Mouse (Mus musculus) spleen, postnatal 36 days (tissue): ENCODE results near the gene Psmg4.

ENCODE experiments used
- DNase-seq, 2 experiments: peaks; one replicate each; pipeline ENCODE4 v3.0.0; 2022; ENCODE audit warnings: low spot score in 2 of 2, mixed read lengths in 1 of 2

Gene Psmg4

GRCm38 (mm10) chr13:34162491-34163303 lies at the start of gene Psmg4:
Psmg4 (plus strand) TSS chr13:34162964.
- DNase-seq: peak; percentile 92 to 93

DNA sequence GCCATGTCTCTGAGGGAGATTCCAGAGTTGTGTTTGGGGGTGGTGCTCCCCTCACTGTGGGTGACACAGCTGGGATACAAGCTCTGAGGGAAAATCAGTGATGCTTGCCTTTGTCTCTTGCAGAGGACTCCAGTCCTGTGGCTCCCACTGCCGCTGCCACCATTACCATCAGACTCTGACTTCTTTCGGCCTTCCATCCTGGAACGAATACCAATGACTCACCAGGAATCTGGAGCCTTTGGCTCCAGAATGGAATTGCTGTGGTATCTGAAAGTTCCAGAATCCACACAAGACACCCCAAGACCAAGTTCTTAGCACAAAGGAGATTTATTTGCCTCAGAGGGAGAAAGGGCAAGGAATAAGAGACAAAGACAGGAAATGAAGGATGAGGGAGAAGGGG lies 49.7 kb upstream of the Psmg4 start:
- DNase-seq: no peak

GRCm38 (mm10) chr13:34114654-34115053 lies 48.1 kb upstream of the Psmg4 start:
- no peak for DNase-seq

DNA sequence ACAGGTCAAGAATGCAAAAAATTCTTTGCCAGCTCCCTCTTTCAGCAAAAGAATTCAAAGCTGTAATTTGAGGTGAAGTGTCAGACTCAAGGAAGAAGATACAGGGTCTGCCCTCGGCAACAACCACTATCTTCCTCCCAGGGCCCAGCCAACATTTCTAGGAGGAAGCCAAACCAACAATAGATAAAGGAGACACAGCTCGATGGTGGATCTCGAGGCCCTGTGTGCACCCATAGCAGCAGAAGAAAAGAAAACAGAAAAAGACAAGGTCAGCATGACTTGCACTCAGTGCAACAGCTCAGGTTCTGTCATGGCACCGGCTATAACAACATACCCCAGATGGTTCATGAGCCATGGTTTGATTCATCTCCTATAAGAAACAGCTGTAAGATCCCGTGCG lies 46.3 kb upstream of the Psmg4 start:
- no peak for DNase-seq

DNA sequence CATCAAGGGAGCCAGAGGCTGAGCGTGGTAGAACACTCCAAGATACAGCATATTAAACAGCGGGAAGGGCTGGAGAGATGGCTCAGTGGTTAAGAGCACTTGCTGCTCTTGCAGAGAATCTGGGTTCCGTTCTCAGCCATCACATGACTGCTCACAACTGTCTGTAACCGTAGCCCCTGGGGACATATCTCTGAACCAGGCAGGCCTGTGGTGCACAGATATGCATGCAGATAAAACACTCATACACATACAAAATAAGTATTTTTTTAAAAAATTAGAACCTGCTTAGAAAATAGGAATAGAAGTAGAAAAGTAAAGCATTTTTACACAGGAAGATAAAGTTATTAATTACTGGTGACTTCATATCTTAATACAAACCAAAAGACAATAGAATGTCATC lies 43.9 kb upstream of the Psmg4 start:
- DNase-seq: peak; percentile 49 to 51

GRCm38 (mm10) chr13:34119406-34119805 lies 43.4 kb upstream of the Psmg4 start:
- no peak for DNase-seq

GRCm38 (mm10) chr13:34120536-34120935 lies 42.2 kb upstream of the Psmg4 start:
- DNase-seq: no peak

GRCm38 (mm10) chr13:34125711-34126110 lies 37.1 kb upstream of the Psmg4 start:
- DNase-seq: no peak

GRCm38 (mm10) chr13:34128276-34129114 lies 34.3 kb upstream of the Psmg4 start:
- DNase-seq: no peak

DNA sequence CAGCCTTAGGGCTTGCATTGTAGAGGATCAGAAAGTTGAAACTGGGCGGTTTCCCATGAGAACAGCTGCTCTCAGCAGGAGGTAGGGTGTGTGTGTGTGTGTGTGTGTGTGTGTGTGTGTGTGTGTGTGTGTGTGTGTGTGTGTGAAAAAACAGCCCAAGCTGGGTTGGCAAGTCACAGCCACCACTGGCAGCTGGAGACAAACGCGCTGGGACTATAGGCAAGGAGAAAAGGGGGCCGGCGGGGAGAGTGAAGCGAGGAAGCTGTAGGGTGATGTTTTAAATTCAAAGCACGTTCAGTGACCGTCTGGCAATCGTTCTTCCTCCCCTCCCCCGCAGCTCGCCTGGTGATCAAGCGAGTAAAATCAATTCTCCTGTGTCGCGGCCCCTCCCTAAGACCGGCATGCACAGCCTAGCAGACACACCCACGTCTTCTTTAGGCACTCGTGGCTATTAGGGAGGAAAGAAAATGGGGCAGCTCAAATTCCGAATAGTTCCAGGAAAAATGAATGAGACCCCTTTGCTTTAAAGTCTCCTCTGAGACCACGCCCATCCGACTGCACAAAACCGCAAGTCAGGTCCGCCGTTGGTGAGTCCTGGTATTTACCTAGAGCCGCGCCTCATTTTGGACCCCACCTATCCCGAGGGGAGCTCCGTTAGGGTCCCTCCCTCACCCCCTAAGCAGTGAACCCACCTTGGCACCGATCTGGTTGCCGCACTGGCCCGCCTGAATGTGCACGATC lies 33.1 kb upstream of the Psmg4 start:
- DNase-seq: peak; percentile 56 to 57

DNA sequence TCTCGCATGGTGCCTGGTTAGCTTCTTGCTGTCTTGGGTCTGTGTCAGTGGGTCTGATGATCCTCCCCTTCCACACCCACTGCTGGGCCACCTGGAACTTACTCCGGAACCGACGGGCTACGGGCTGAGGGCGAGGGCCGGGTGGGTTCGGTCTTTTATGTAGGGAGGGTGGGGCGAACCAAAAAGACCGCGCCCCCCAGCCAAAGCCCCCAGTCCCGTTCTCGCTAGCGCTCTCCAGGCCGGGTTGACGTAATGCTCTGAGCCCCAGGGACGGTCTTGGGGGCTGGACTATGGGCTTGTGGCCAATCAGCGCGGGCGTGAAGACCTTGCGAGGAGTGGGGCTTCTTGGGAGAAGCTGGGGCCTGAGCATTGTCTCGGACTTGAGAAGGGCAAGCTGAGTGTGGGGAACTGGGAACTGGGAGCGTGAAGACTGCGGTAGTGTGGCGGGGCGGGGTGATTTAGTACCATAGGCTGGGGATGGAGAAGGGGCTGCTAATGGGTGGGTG lies 32.5 kb upstream of the Psmg4 start, which contains the start of gene Tubb2b:
Gene Tubb2b (minus strand): TSS at position 241 of the 506 bp plus-strand sequence.
- peak; percentile 54 to 58 for DNase-seq

DNA sequence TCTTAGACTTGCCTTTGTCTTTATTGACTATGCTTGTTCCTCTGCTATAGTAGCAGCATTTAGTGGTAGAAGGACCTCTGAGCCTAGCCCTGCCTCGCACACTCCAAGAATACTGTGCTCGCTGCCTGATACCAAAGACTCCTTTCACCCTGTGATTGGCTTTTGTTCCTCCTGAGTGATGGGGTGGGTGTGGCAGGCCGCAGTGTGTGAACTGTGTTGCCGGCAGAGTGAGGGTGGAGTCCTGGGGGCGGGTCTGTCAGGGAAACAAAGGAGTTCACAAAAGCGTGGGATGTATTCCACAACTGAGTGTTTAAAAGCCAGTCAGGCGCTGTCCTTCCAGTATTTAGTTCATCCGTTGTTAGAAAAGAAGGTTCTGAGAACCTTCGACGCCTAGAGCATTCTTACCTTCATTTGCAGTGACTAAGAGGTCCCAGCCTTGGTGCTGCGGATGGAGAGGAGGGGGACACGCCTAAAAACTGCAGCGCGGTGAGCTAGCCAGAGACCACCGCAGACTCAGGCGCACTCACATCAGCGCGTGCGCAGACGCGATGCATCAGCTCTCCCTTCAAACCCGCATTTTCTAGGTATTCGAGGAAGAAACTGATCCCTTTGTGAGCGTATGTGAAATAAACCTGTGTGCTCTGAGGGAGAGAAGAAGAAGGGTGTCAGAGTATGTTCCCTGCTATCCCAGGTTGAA lies 31.6 kb upstream of the Psmg4 start:
- peak; percentile 43 to 44 for DNase-seq

- DNase-seq: peak; percentile 51 to 59
These were observed 31.1 kb upstream of the Psmg4 start for GRCm38 (mm10) chr13:34131708-34132060.

DNA sequence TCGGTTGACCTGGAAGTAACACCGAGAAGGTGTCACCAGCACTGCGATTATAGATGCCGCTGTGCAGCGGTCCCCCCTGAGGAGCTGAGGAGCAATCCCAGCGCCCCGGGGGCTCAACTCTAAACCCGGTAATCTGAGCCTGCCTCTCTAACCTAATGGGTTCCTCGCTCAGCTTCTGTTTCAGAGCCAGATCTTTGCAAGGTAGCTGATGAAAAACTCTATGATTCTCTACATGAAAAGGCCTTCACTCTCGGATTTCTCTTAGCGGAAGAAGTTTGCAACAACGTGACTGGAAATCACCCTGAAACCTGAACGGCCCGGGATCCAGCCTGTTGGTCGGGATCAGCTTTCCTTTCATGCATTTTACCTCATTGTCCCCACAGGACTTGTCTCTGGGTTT lies 30.5 kb upstream of the Psmg4 start:
- no peak for DNase-seq

GRCm38 (mm10) chr13:34132875-34133274 lies 29.9 kb upstream of the Psmg4 start:
- no peak for DNase-seq

GRCm38 (mm10) chr13:34133326-34134071 lies 29.3 kb upstream of the Psmg4 start:
- no peak for DNase-seq

GRCm38 (mm10) chr13:34134276-34134675 lies 28.5 kb upstream of the Psmg4 start:
- no peak for DNase-seq

DNA sequence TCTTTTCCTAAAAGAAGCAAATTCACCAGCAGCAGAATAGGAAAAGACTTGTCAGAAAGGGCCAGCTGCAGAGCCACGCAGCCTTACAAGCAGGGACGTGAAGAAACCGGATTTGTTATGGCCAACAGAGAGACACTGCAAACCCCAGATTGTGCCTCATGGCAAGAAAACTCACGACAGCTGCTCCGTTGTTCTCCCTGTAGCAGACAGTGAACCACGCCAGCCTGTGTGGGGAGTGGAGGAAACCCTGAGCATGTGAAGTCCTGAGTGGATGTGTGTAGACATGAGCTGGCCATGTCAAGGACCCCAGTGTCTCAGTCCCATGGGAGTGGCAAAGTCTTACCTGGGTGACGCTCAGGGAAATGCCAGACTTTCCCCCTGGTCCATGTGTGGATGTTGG lies 26.2 kb upstream of the Psmg4 start:
- DNase-seq: no peak

- no peak for DNase-seq
These were observed 19.4 kb upstream of the Psmg4 start for GRCm38 (mm10) chr13:34143389-34143788.

DNA sequence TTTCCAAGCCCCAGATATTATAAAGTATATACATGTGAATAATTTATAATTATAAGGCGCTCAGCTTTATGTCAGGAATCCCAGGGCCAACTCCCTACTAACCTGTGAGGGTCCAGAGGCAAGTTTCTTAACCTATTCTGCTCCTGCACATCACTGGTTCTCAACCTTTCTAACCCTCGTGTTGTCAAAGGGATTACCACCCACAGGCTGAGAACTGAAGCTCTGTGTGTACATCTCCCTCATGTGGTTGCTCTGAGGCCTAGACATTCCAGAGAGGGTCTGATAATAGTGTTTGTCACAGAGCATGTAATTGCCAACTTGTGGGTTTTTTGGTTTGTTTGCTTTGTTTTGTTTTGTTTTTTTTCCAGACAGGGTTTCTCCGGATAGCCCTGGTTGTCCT lies 15.8 kb upstream of the Psmg4 start:
- no peak for DNase-seq

- DNase-seq: no peak
These were observed 14.6 kb upstream of the Psmg4 start for GRCm38 (mm10) chr13:34148181-34148580.
